Mouse (Mus musculus) layer of hippocampus, adult 9-10 months (tissue): Measurements from ENCODE around the gene I830077J02Rik.
A peak's percentile ranks its signal among the peaks of the same experiment; 100 is the strongest.
"Not testable (repeated sequence)": the region's sequence is repeated elsewhere in the genome, so short reads cannot be mapped to it uniquely, and the experiment has no call there.

Source experiments
- DNase-seq: peaks from one replicate; pipeline ENCODE4 v3.0.0; 2022; ENCODE audit warnings: low spot score

Gene I830077J02Rik

DNA sequence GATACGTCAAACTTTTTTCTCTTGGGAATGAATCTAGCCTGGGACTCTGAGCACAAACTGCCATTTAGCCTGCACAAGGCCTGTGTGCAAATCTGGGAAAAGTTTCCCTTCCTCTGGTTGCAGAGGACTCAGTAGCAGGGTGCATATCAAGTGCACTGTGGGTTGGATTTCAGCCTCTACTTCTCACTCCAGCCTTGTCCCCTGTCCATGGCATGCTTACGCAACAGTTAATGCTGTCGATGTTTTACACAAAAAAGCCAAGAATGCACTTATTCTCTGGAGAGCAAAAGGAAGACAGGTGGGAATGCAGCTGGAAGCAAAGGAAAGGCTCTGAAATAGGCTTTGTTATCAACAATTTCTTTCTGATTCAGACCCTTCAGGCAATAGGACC, 14.1 kb downstream of the I830077J02Rik start:
- no peak for DNase-seq

DNA sequence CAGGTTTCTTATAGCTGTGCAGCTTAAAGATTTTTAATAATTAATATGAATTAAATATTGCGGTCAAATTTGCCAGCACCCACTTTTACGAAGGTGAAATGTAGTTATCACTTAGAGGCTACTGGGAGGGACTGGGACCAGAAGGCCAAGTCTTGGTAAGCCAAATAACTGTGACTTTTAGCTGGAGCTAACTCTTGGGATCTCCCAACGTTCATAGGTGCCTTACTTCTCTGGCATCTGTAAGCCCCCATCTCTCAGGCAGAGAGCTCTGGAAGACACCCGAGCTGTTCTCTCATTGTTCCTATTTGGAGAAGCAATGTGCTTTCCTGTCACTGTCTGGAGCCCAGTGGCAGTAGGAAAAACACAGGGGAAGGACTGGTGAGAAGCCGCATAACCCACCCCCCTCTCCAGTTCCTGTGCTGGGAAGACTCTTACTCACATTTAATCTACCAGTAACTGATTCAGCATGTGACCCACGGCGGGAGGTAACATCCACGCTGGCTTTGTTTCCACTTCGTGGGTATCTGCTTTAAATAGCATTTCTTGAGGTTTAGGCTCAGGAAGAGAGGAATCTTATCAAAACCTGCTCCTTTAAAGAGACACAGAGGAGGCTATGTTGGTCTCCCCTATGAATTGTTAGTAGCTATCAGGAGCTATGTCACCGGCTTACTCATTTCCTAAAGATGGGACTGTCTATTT, 14.7 kb downstream of the I830077J02Rik start:
- no peak for DNase-seq

DNA sequence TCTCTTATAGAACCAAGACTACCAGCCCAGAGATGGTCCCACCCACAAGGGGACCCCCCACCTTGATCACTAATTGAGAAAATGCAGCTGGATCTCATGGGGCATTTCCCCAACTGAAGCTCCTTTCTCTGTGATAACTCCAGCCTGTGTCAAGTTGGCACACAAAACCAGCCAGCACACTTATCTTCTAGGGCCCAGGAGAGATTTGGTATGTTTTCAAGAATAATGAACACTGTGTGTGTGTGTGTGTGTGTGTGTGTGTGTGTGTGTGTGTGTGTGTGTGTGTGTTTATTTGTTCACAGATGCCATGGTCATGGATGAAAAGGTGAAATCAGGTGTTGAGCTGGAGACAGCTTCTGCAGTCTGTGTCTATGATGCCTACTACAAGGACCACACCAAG, 16.0 kb downstream of the I830077J02Rik start:
- DNase-seq: not testable (repeated sequence)

DNA sequence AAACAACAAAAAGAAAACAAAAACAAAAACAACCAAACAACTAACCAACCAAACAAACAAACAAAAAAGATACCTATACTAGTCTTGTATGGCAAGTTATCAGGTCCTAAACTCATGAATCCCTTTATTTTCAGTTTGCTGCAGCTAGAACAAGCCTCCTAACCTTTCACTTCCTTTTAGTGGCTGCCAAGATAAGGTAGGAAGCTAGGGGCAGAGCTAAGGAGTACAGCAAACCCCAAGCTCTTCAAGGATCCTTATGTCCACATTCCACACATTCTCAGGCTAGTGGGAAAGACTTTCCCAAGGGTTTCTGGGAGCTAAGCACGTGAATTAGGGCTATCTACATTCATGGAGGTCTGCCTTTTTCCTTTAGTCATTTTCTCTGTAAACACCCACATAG, 17.2 kb downstream of the I830077J02Rik start:
- DNase-seq: no peak

DNA sequence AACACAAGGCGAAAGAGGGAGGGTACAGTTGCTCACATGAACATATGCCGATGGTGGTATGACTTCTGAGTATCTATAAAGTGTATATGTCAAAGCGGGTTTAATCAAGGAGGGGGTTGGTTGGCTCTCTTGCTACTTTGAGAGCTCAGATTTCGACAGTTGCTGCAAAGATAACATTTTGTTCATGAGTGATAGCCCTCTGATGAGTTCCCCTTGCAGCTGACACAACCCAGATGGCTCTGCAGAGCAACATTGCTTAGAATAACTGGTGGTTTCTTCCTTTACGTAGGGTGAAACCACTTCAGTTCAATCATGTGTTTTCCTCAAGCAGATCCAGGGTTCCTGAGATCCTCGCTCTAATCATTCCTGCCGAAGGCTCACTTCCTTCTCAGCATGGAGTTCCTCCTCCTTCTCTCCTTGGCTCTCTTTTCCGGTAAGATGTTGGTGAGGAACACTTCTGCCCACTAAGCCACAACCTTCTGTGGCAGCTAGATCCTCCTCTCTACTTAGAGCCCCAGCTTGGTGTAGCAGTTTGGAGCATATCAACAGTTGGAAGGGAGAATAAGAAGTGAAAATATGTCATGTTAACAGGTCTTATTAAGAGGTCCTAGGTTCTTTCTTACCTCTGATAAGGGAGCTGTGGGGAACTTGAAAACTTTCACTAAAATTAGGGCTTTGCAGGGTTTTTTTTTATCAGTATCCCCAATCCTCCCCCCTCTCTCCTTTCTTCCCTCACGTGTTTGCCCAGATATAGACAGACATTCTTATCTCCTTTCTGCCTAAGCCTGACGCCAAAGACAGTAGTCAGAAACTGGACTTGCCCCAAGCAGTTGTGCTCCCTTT, 18.4 kb downstream of the I830077J02Rik start:
- no peak for DNase-seq

DNA sequence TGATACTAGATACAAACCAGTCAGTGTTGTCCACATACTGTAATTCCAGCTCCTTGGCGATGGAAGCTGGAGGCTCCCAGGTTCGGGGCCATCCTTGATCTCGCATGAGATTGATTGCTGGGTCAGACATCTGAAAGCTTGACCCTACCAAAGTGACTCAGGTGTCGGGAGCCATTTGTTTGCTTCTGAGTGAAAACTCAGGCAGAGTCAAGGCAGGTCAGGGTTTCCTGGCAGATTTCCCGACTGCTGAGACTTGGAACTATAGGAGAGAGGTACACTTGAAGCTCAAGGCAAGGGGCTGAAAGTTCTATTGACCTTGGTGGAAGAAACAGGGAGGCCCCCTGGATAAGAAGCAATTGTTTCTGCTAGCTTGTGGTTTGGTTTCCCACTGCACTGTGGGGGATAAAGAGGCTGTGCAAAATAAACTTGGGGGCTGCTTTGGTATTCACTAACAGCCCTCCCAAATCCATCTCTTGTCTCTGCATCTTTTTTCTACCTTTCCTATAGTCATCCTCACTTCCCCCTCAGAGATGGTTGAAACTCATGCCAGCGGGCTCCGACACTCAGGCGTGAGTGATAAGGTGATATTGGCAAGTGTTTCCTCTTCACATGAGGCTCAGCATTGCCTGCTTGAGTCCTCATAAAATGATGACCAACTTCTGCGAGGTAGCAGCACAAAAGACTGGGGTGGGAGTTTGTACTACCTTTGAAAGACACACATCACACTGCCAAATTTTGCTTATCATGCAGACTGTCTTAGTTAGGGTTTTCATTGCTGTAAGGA, 20.2 kb downstream of the I830077J02Rik start:
- DNase-seq: no peak

DNA sequence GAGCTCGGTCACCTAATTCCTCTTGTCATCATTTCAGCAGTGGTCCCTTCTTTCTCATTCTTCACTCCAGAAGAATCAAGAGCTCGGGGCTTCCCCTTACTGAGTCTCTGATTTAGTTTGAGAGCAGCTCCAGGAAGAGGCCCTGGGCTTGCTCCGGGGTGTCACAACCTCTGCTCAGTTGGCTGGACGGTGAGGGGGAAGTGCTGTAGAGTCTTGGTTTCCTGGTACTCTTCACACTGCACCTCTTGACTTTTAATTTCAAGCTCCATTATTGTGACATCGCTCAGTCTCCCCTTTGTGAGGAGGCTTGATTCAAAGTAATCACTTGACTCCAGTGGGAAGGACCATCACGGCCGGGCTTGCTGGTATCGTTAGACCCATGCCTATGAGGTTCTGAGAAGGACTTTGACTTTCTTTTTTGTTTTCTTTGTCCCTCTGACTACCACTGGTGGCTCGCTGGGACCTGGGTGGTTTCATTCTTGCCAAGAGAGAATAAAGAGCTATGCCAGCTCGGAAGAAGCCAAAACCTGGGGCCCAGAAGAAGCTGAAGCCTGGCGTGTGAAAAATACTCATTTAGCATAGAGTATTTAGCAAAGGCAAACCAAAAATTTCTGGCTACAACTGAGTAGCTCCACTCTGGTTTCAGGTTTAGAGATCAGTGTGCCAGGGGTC, 21.8 kb downstream of the I830077J02Rik start:
- no peak for DNase-seq

DNA sequence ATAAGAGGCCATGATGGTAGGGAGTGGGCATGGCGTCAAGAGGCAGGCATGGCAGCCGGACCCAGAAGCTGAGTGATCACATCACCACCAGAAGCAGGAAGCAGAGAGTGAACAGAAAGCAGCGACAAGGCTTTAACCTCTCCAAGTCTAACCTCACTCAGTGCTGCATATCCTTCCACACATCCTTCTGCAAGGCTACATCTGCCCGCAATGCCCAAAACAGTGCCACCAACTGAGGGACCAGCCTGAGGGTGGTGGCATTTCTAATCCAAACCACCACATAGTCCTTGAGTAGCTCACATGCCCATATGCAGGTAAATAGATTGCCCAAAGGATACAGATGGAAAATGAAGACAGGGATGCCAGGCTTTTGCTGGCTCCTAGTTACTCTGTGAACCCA, 23.5 kb downstream of the I830077J02Rik start:
- DNase-seq: no peak

DNA sequence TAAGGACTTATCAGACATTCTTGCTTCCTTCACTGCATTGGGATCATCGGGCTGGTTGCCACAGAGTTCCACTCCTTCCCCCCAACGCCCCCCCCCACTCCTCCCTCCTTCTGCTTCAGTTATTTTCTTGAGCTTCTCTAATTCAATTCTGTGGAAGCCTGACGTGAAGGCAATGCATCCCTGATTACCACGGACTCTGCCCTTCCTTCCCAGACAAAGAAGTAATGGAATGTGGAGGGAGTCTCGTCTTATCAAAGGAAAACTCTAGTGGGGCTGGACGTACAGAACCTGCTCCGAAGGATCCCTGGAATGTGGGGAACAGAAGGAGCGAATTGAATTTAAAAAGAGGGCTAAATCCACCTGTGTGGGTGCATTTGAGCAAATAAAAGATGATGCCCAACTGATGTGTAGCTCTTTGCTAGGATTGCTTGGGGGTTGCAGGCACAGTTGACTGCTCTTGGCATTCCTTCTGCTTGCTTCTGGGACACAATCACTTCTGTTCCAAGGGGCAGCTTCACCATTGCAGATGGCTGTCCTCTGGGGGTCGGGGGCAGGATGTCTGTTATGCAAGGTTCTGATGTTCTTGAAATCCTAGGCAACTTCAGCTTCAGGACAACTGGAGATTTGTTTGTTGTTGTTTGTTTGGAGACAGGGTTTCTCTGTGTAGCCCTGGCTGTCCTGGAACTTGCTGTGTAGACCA, 24.4 kb downstream of the I830077J02Rik start:
- no peak for DNase-seq

DNA sequence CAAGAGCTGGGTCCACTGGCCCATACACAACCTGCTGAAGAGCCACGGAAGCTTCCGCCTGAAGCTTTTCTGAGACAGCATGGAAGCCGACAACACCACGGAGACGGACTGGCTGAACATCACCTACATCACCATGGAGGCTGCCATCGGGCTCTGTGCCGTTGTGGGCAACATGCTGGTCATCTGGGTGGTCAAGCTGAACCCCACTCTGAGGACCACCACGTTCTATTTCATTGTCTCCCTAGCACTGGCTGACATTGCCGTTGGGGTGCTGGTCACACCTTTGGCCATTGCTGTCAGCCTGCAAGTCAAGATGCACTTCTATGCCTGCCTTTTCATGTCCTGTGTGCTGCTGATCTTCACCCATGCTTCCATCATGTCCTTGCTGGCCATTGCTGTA, 27.7 kb downstream of the I830077J02Rik start:
- no peak for DNase-seq

DNA sequence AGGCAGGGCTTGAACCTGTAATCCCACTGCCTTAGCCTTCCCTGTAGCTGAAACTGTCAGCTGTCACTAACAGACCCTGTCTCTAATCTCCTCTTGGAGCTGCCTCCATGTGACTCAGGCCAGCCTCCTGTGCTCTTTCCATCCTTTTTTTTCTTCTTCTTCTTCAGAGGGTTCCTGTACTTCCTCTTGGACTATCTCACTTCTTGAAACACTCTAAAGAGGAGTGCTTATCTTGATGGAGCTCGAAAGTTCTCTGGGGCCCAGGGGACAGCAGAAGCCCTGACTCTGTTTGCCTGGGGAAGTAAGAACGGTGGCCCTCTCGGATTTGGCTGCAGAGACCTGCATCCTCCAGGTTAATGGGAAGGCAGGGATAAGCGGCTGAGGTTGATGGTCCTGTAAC, 28.3 kb downstream of the I830077J02Rik start:
- no peak for DNase-seq

DNA sequence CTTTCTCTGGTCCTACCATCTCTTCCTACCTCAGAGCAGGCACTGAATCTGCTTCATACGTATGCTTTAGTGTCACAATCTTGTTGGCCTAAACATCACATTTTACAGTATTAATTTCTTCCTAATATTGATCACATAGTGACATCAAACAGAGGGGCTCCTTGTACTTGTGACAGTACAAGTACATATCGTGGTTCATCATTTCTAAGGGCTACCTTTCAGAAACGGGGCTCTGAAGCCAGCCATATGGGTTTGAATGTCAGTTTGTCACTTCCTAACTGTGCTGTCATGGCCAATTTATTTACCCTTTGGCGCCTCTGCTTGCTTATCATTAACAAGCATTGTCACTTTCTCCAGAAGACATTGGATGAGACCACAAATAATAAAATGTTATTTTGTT, 31.0 kb downstream of the I830077J02Rik start:
- no peak for DNase-seq

DNA sequence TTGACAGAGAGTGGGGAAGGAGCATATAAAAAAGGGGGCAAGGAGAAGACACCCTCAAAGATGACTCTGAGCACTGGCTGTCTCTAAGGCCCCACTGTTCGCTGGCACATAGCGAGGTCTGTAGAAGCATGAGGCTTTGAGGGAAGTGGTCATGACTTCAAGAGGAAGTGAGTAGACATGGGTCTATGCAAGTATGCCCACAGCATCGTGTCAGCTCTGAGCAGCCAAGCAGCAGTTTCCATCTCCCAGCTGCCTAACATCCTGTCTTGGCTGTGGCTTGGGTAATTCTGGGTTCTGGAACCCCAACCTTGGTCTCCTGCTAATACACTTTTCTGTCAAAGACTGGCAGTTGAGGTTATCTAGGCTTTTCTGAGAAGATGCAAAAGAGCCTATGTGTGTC, 31.7 kb downstream of the I830077J02Rik start:
- no peak for DNase-seq

DNA sequence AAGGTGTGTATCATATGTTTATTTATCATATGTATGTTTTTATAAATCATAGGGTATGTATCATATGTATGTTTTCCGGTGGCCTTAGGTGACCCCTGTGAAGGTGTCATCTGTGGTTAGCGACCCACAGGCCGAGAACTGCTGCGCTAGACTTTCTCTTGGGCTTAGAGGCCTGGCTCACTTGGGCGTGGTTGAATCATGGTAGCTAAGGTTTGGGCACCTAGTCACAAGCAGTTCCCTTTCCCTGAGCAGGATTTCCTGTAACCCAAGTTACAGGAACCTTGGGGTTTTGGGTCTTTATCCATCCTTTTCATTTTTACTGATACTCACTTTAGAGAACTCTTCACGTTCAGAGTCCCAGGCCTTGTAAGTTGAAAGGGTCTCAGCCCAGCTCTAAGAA, 32.2 kb downstream of the I830077J02Rik start:
- no peak for DNase-seq

DNA sequence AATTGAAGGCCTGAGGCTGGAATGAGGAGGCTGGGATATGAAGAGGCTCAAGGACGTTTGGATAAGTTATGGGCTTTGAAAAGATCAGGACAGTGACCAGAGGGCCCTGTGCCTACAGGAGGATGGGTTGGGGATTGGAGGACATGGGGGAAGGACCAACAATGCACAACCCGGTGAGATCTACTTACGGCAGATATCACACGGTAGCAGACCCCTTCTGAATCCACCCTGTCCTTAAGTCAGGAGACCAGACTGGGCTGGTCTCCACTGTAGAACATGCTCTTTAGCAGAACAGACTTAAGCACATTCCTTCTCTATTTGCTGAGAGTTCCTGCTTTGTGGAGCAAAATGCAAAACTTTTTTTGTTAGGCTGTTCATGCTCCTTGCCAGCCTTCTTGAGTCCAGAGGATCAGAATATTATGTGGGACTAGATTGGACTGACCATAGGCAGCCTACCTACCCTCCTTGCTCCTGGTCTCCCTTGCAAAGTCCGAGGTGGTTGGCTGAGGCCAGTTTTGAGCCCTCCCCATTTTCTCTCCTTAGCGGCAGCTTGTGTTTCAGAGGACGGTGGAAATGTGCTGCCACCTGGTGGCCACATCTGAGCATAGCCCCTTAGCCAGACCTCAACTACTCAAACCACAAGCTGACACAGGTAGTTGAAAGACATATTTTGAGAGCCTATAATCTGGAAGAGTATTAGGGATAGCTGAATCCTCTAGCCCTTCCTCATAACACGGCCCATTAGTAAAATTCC, 32.9 kb downstream of the I830077J02Rik start:
- DNase-seq: peak; percentile 72

DNA sequence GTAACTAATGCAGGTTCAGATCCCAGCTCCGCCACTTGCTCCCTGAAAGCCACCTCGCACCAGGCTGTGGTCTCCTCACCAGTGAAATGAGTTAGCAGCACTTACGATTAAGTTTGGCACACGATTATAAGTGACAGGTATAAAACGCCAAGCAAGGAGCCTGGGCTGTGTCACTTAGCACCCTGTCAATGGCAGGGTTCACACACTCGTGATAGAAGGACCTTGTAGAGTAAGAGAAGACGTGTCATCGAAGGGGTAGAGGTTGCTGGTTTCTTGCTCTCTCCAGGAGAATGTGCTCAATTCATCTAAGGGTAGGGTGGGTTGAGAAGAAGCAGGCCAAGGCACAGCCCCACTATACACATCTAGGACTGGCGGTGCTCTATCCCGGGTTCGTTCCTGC, 33.6 kb downstream of the I830077J02Rik start:
- DNase-seq: no peak

DNA sequence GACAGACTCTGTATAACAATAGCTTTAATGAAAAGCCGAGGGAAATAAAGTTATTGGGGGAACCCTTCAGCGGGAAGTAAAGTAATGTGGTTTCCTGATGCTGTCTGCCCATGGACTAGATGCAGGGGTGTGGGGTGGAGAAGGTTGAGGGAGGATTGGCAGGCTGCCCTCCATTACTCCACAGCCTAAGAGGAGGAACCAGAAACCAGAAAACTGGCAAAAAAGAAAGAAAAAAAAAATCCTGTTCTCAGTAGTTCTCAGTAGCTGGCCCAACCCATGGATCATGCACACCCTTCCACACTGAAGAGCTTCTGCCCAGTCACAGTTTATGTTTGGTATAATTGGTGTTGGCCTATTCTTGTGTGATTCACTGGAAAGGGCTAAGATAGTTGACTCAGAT, 34.1 kb downstream of the I830077J02Rik start:
- no peak for DNase-seq

DNA sequence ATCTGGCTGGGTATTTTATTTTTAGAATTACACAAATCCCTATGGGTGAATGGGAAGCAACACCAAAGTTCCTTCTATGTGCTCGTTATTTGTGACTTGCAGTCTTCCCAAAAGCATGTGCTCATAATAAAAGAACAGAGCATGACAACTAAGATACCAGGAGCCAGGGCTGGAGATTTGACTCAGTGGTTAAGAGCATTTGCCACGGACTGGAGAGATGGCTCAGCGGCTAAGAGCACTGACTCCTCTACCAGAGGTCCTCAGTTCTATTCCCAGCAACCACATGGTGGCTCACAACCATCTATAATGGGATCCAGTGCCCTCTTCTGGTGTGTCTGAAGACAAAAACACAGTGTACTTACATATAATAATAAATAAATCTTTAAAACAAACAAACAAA, 35.7 kb downstream of the I830077J02Rik start:
- no peak for DNase-seq

DNA sequence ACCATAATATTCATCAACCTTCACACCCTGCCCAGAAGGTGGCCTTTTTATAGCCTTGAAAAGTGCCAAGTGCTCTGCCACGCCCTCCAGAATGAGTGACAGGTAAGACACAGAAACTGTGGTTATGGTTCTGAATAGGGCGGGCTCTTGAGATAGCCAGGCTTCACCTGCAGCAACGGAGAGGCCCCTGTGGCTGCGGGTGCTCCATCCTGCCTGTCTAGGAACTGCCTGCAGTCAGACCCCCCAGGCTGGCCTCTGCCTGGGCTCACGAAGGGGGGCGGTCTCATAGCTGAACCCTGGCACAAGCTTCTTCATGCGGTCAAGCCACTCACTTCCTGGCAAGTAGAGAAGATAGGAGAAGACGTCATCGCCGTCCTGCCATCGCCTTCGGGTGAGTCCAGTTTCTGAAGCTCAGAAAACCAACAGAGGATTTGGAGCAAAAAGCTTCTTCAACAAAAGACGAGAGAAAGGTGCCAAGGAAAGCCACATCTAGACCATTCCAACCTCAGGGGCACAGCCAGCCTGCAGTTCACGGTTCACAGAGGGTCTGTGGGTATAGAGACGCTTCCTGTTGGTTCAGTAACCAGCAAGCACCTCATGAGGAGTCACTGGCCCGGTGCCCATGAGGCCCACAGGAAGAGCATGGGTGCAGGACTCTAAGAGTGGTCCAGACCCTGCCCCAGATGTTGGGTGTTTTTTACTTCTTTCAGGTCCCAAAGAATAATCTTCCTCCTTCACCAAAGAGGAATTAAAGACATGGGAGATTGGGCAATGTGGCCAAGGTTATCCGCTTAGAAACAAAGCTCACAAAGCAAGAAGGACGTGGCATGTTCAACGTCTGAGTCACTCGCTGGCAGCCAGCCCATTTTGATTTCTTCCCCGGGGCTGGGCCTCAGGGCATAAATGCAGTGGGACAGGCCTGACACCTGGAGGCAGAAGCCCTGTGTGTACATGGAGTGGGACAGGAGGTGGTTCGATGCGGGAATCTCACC, 37.6 kb downstream of the I830077J02Rik start:
- DNase-seq: no peak

DNA sequence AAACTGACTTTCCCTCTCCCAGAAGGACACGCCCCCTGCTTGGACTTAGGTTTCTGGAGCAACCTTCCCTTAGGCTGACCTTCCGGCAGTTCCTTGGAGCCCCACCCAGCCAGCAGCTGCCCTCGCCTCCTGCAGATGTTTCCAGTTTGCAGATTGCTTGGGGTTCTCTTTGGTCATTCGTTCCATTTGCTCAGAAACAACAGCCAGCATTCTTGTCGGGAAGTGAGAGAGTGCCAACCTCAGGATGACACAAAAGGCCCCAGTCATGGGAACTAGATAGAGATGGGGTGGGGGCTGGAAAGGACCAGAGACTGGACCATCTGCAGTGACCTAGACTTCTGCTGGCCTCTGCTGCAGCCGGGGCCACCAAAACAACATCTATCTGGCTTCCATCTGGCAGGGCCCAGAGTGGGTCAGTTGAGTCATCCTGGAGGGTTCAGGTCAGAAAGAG, 38.5 kb downstream of the I830077J02Rik start:
- DNase-seq: no peak
